In the genomic region with DNA sequence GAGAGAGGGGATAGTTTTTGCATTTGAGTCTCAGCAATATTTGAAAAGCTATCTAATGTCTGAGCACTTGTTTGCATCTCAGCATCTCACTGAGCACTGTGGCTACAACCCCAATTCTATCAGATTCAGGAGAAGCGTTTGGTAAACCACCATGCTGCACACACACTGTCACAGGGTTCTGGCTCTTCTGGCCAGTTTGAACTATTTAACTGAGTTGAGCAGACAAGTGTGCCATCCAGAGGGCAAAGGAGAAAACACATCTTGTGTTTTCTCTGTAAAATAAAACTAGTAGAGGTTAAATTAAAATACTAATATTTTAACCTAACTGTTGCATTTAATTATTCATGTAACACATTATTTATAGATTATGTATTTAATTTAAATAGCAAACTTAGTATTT, we compare ENCODE assay signal across 2 mouse cellular contexts.
TF ChIP-seq lines count a peak whose summit lies in the region.

No protein-coding gene starts in this region.

TF ChIP-seq in CH12.LX, 34 proteins besides CTCF, POLR2A, EP300 and RAD21 (continued from another document):
- TF ChIP-seq BHLHE40 (IDR thresholded peaks at IDR 0.05; ENCODE audit: low read depth, low read length) (no peak), SIN3A (IDR thresholded peaks at IDR 0.05; ENCODE audit: low read length) (no peak), MXI1 (IDR thresholded peaks at IDR 0.05; ENCODE audit: low read depth, low read length) (no peak)
TF ChIP-seq in CH12.LX: peak in this region for 2.

TF ChIP-seq in MEL, 35 proteins besides CTCF, POLR2A, EP300 and RAD21 (continued from another document):
- no peak for TF ChIP-seq POLR2AphosphoS5 (IDR thresholded peaks at IDR 0.05; ENCODE audit: borderline replicate concordance, low read depth, low read length)
- TF ChIP-seq ZNF384 (IDR thresholded peaks at IDR 0.05; ENCODE audit: low read depth, low read length), result no peak
- TF ChIP-seq ZMIZ1 (IDR thresholded peaks at IDR 0.05; ENCODE audit: low read depth, low read length), result no peak
- TF ChIP-seq SMC3 (IDR thresholded peaks at IDR 0.05; ENCODE audit: low read depth, low read length), result peak; percentile 60
